Mouse (Mus musculus) gastrocnemius, postnatal 4 days (tissue): ENCODE data around the gene Slc25a14. TPM values are rescaled to one million over a fixed set of nuclear protein-coding genes. Genes with fewer than 3 reads are reported as not detected.
A peak's percentile ranks its signal among the peaks of the same experiment; 100 is the strongest.

Experiments
- DNase-seq, 2 experiments: peaks; one replicate each; pipeline ENCODE4 v3.0.0; 2021 to 2022; ENCODE audit warnings: low spot score in 2 of 2, mixed read lengths in 2 of 2
- long read RNA-seq, 2 experiments: library from polyadenylated mRNA; stranded (forward); transcript quantifications; one replicate each; pipeline ENCODE4 v2.0.0; 2021
- total RNA-seq, 2 experiments: library from RNA; stranded (reverse); gene quantifications; 2 replicates each; pipeline ENCODE4 v1.2.3; 2021

The Slc25a14 gene
- total RNA-seq: 1 to 10 TPM; 2.3 to 3.1 TPM
- long read RNA-seq, experiment 1, partial matches to known transcripts: 0 of 3 reads
- long read RNA-seq, experiment 1, other reads (novel, unspliced or antisense): 3 of 3 reads
- long read RNA-seq, experiment 2, partial matches to known transcripts: 0 of 6 reads
- long read RNA-seq, experiment 2, other reads (novel, unspliced or antisense): 6 of 6 reads

- peak; percentile 36 to 71 for DNase-seq
Observed at GRCm38 (mm10) chrX:48623379-48624053, at the start of gene Slc25a14. Gene Slc25a14, plus strand, starts transcription at chrX:48623413.

DNA sequence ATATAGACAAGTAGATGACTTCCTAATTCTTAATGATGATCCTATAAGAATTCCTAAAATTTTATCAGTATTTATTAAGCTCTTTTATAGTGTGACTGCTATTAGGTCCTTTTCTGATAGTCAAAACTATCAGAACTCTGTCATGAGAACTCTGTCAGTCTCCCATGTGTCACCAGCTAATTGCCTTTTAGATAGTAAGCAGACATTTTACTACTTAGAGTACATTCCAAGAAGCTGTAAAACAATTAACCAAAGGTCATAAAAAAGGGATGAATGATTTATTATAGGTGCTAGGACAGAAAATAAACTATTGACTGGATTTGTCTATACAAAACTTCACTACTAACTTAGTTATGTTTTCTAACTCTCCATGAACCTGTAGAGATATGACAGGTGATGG, 39.9 kb upstream of the Slc25a14 start:
- no peak for DNase-seq

DNA sequence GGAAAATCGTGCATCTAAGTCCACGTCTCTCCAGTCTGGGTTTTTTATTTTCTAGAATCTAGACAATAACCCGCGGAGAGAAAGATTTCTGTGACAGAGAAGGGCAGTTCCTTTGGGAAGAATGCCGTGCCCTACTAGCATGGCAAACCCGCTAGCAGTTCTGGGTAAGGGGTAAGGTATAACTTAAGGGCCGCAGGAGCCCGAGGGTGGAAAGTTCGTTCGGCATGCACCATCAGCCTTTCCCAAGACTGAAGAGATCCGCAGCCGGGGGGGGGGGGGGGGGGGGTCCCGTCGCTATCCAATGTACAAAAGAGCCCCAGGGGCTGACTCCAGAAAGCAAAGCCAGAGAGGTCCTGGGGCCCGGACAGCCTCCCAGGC, 29.5 kb upstream of the Slc25a14 start:
- DNase-seq: no peak

- DNase-seq: peak; percentile 20 to 47
Observed at GRCm38 (mm10) chrX:48594099-48594760, 29.0 kb upstream of the Slc25a14 start, which contains the start of gene Zfp280c. Gene Zfp280c, minus strand, starts transcription at chrX:48594504.

- no peak for DNase-seq
Observed at GRCm38 (mm10) chrX:48596053-48596452, 27.2 kb upstream of the Slc25a14 start.

- no peak for DNase-seq
Observed at GRCm38 (mm10) chrX:48596906-48597305, 26.3 kb upstream of the Slc25a14 start.

- DNase-seq: no peak
Observed at GRCm38 (mm10) chrX:48604872-48605271, 18.3 kb upstream of the Slc25a14 start.

DNA sequence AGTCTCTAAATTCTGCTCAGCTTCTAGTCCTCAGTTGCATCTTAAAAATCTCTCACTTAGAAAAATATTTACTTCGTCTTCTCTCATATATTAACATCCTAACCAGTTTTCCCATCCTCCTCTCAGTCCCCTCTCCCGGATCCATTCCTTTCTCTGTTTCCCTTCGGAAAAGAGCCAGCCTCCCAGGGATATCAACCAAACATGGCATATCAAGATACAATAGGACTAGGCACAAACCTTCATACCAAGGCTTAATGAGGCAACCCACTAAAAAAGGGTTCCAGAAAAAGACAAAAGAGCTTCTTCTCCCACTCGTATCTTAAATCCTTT, 199 bp upstream of the Slc25a14 start:
- no peak for DNase-seq

DNA sequence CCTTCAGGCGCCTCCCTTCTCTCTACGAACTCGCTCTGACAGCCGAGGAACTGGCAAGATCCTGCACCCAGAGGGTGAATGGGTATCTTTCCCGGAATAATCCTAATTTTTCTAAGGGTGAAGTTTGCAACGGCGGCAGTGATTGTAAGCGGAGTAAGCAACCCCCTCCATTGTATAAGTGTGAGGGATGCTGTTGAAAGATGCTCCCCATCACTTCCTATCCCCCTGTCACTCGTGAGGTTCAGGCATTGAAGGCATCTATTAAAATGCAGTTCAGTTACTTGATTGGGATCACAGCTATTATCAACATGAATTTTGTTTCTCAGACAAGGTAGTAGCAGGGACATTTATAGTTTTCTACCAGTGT, 824 bp downstream of the Slc25a14 start:
- DNase-seq: no peak

- no peak for DNase-seq
Observed at GRCm38 (mm10) chrX:48637032-48637431, 13.8 kb downstream of the Slc25a14 start.

DNA sequence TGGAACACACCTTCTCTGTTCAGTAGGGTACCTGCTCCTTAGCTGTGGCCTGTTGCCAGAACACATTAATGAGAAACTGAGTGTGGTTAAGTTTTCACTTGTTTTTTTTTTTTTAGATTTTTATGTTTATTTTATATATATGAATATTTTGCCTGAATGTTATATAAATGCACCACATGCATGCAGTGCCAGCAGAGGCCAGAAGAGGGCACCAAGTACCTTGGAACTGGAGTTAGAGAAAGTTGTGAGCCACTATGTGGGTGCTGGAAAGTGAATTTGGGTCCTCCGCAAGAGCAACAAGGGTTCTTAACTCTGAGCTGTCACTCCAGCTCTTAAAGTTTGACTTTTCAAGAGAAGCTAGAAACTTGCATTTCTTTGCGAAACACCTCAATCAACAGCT, 20.9 kb downstream of the Slc25a14 start:
- DNase-seq: peak in 1 of 2 experiments; percentile 6

DNA sequence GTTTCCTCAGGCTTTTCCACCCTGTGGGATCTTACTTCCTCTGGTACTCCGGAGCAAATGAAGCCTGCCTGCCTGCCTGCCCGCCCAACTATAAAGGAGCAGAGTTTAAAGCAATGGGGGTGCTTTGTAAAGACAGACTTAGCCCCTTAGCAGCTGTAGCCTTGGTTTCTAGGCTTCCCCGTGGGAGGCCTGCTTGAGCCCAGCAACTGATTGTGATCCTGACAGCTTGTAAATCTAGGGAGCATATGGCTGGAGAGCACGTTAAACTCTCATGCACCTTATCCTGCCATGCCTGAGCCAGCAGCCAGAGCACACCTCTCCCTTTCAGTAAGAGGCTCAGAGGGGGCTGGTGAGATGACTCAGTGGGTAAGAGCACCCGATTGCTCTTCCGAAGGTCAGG, 43.6 kb downstream of the Slc25a14 start:
- DNase-seq: no peak

- no peak for DNase-seq
Observed at GRCm38 (mm10) chrX:48669588-48669987, 46.4 kb downstream of the Slc25a14 start.

GRCm38 (mm10) chrX:48671714-48672113, 48.5 kb downstream of the Slc25a14 start:
- DNase-seq: no peak

DNA sequence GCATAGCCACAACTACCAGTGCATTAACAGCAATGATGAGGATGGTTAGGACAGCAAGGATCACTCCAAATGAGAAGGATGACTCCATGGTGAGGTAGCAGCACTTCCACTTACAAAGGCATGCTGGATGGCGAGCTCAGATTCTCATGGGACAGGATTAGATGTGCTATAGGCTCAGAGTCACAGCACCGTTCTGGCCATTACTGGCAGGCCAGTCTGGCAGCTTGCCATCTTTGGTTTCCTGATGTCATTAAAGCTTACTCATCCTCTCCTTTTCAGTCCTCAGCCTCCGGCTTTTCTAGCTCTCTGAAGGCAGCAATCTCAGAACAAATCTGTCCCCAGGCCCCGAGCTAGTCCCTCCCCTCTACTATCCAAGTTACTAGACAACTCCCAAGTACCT, 51.0 kb downstream of the Slc25a14 start, which contains the start of gene Gpr119:
Gpr119 (minus strand) TSS at position 308 of the 400 bp plus-strand sequence.
- DNase-seq: peak in 1 of 2 experiments; percentile 10

DNA sequence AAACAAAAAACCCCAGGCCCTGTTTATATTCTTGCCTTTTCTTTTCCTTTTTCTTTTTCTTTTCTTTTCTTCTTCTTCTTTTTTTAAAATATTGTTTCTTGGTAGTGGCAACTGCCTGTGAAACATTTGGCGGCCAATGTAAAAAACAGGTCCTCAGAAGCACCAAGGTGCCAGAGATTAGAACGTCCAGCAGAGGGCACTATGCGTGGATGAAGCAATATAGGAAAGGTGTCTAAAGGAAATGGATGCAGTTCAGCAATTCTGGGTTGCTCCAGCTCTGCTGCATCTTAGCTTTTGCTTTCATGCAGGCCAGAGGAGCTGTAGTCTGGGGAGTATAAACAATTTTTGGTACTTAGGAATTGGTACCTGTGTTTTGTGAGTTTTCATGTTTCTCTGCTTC, 60.2 kb downstream of the Slc25a14 start:
- DNase-seq: peak in 1 of 2 experiments; percentile 18

- DNase-seq: no peak
Observed at GRCm38 (mm10) chrX:48683857-48684256, 60.6 kb downstream of the Slc25a14 start.

GRCm38 (mm10) chrX:48694460-48694859, 71.2 kb downstream of the Slc25a14 start:
- DNase-seq: no peak

DNA sequence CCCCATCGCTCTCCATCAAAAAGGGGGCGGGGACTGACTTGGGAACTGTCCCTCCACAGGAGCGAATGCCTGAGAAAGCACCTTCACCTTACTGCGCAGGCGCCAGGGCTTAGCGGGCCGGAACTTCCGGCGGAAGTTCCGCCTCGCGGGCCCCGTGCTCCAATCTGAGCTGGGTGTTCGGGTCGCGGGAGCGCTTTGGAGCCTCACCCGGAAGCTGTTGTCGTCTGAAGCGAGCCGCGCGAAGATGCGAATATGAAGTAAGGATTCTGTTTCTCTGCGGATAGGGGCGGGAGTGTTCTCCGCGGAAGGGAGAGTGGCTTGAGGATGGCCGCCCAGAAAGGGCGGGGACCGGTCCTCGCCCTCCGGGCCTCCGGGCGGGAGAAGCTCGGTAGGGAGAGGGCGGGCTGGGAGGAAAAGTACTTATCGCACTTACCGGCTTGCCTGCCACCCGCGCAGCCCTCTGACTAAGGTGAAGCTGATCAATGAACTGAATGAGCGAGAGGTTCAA, 71.7 kb downstream of the Slc25a14 start, which contains the start of gene Rbmx2:
Rbmx2 (plus strand) TSS at position 141 of the 508 bp plus-strand sequence.
- DNase-seq: peak; percentile 74 to 88

DNA sequence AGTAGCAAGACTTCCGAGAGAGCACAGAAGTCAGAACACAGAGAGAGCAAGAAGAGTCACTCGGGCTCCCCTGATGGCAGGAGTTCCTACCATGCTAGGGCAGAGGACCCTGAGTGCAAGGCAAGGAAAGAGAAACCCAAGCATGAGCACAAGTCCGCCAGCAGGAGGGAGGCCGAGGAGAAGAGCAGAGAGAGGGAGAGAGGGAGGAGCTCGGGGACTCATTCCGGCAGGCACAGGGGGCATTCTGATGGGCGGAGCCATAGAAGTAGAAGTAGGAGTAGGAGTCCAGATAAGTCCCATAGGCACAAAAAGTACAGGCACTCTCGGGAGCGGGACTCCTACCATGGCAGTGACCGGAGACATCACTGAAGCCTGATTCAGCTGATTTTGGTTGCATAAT, 86.5 kb downstream of the Slc25a14 start:
- no peak for DNase-seq
